In genomic region chr6:144042936-144043335, GRCm38 (mm10) we compare ENCODE assay signal across 11 mouse cellular contexts.
DNase-seq lines count a peak whose midpoint lies in the region; ATAC-seq and TF ChIP-seq lines count a peak whose summit lies in the region.
"Had no signal": no experiment of that assay in that cellular context is flagged by ENCODE, and none has a peak within 500 bp of the region (broad histone marks: within the 10 kb centered on the region; RNA-seq: fewer than 3 reads in every experiment).

No protein-coding gene starts in this region.

- TF ChIP-seq POLR2A in limb, embryonic 14.5 days (IDR thresholded peaks at IDR 0.05; ENCODE audit: borderline replicate concordance, extremely low read depth, insufficient read depth, insufficient read length) = no peak

- peaks cover 42% of the 10 kb centered on the region for H3K4me1 ChIP-seq in hindbrain, embryonic 12.5 days
- peaks cover 7% of the 10 kb centered on the region; the same call in 1 of the 2 replicates for H3K4me1 ChIP-seq in hindbrain, embryonic 11.5 days (replicated peaks; ENCODE audit: control insufficient read depth, insufficient read depth, low read length)
- peaks cover 33% of the 10 kb centered on the region for H3K4me1 ChIP-seq in limb, embryonic 14.5 days (ENCODE audit: control insufficient read depth, insufficient read depth, low read length)
- H3K4me1 ChIP-seq: liver, embryonic 12.5 days had no signal

- H3K9ac ChIP-seq in hindbrain, embryonic 12.5 days = no peak overlapping the region
- no peak overlapping the region for H3K9ac ChIP-seq in hindbrain, embryonic 11.5 days (ENCODE audit: low read depth, low read length)
- H3K9ac ChIP-seq in limb, embryonic 14.5 days (ENCODE audit: low read depth, low read length, severe bottlenecking) = no peak overlapping the region
- H3K9ac ChIP-seq: liver, embryonic 12.5 days had no signal

- ATAC-seq in hindbrain, embryonic 12.5 days (ENCODE audit: low FRiP score) = no peak
- ATAC-seq in hindbrain, embryonic 11.5 days (ENCODE audit: low FRiP score) = no peak
- ATAC-seq in limb, embryonic 14.5 days (ENCODE audit: low FRiP score, low read depth) = no peak
- ATAC-seq: liver, embryonic 12.5 days had no signal

- no peaks in the 10 kb centered on the region for H3K36me3 ChIP-seq in hindbrain, embryonic 12.5 days
- H3K36me3 ChIP-seq in hindbrain, embryonic 11.5 days (ENCODE audit: control insufficient read depth, insufficient read depth, low read length) = no peaks in the 10 kb centered on the region
- no peaks in the 10 kb centered on the region for H3K36me3 ChIP-seq in limb, embryonic 14.5 days (ENCODE audit: control insufficient read depth, insufficient read depth, low read length)
- H3K36me3 ChIP-seq: liver, embryonic 12.5 days had no signal

- no peaks in the 10 kb centered on the region for H3K9me3 ChIP-seq in hindbrain, embryonic 12.5 days (replicated peaks)
- H3K9me3 ChIP-seq in hindbrain, embryonic 11.5 days (ENCODE audit: control insufficient read depth, low read length) = no peaks in the 10 kb centered on the region
- no peaks in the 10 kb centered on the region for H3K9me3 ChIP-seq in limb, embryonic 14.5 days (ENCODE audit: control insufficient read depth, low read length)
- H3K9me3 ChIP-seq: liver, embryonic 12.5 days had no signal

- H3K27ac ChIP-seq in hindbrain, embryonic 12.5 days = peak overlapping the region; percentile 68
- no peak overlapping the region for H3K27ac ChIP-seq in hindbrain, embryonic 11.5 days (ENCODE audit: low read depth, low read length)
- peak overlapping the region; percentile 69 for H3K27ac ChIP-seq in limb, embryonic 14.5 days (replicated peaks; ENCODE audit: low read depth, low read length)
- H3K27ac ChIP-seq: layer of hippocampus, adult 2 months; liver, embryonic 12.5 days had no signal

- WGBS in hindbrain, embryonic 12.5 days = 16% methylated on average over 5 of the region's 5 CpGs
- 25% methylated on average over 5 of the region's 5 CpGs for WGBS in hindbrain, embryonic 11.5 days
- 28% methylated on average over 5 of the region's 5 CpGs for whole genome bisulfite sequencing in limb, embryonic 14.5 days

- H3K4me3 ChIP-seq in hindbrain, embryonic 12.5 days = no peak overlapping the region
- H3K4me3 ChIP-seq in hindbrain, embryonic 11.5 days (ENCODE audit: low read depth, low read length) = no peak overlapping the region
- H3K4me3 ChIP-seq in limb, embryonic 14.5 days (replicated peaks; ENCODE audit: low read length) = no peak overlapping the region
- H3K4me3 ChIP-seq: layer of hippocampus, adult 2 months; liver, embryonic 12.5 days had no signal

- H3K4me2 ChIP-seq in hindbrain, embryonic 12.5 days (replicated peaks) = no peak overlapping the region
- no peak overlapping the region for H3K4me2 ChIP-seq in hindbrain, embryonic 11.5 days (replicated peaks; ENCODE audit: low read depth, low read length)
- no peak overlapping the region for H3K4me2 ChIP-seq in limb, embryonic 14.5 days (replicated peaks; ENCODE audit: low read depth, low read length, severe bottlenecking)
- H3K4me2 ChIP-seq: heart, embryonic 11.5 days; liver, embryonic 12.5 days had no signal

- DNase-seq in hindbrain, embryonic 11.5 days (ENCODE audit: low spot score) = no peak
- peak; percentile 32 for DNase-seq in Muller cell, postnatal 12 days (ENCODE audit: inconsistent ontology term)
- DNase-seq in embryo, embryonic 11 days = peak; percentile 16
- no peak for DNase-seq in limb, embryonic 14.5 days (ENCODE audit: low spot score)
- DNase-seq in adrenal gland, adult 2 months = no peak
- DNase-seq in c-Kit-positive CD71-positive TER-119-positive erythroid progenitor cells, embryonic 14.5 days (ENCODE audit: low spot score) = no peak
- DNase-seq: cerebellum, postnatal 25 days had no signal

- H3K27me3 ChIP-seq in hindbrain, embryonic 12.5 days = no peaks in the 10 kb centered on the region
- no peaks in the 10 kb centered on the region for H3K27me3 ChIP-seq in hindbrain, embryonic 11.5 days (ENCODE audit: control insufficient read depth, insufficient read depth, low read length)
- no peaks in the 10 kb centered on the region for H3K27me3 ChIP-seq in limb, embryonic 14.5 days (ENCODE audit: control insufficient read depth, insufficient read depth, low read length)
- H3K27me3 ChIP-seq: liver, embryonic 12.5 days had no signal

Comparison
In these comparisons a context has a peak if more than half of its experiments do, and no peak if none do; other contexts are left out.
1. DNase-seq: peak in Muller cell, postnatal 12 days (single experiment) and embryo, embryonic 11 days (single experiment); none in hindbrain, embryonic 11.5 days (single experiment), limb, embryonic 14.5 days (single experiment), adrenal gland, adult 2 months (single experiment) and c-Kit-positive CD71-positive TER-119-positive erythroid progenitor cells, embryonic 14.5 days (single experiment).